Mouse (Mus musculus) frontal cortex, adult 2 months (tissue): ENCODE data around the gene Mmp13. TPM values are rescaled to one million over a fixed set of nuclear protein-coding genes. Genes with fewer than 3 reads are reported as not detected.
"Not testable (repeated sequence)": the region's sequence is repeated elsewhere in the genome, so short reads cannot be mapped to it uniquely, and the experiment has no call there.

Experiments used
- DNase-seq, 2 experiments: peaks; one replicate each; pipeline ENCODE4 v3.0.0; 2022; ENCODE audit warnings: low spot score in 1 of 2; ENCODE audit errors: extremely low spot score in 1 of 2
- polyA plus RNA-seq: library from polyadenylated mRNA; depleted of rRNA; stranded (reverse); fragments of >200 nt; gene quantifications from 2 replicates; pipeline ENCODE4 v1.2.3, GENCODE M21; 2012; rRNA removed

The Mmp13 gene
- 0.06 and 0.48 TPM in 2 replicates for polyA plus RNA-seq

DNA sequence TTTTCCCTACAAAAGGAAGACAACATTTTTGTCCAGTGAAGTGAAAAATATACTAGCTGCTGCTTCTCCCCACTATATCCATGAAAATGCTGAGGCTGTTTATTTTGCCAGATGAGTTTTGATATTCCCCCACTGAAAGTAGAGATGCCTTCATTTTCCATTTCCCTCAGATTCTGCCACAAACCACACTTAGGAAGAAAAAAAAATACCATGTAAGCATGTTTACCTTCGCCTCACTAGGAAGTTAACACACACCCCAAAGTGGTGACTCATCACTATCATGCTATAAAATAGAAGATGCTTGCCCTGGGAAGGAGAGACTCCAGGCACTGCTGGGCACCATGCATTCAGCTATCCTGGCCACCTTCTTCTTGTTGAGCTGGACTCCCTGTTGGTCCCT, at the start of gene Mmp13:
Mmp13 (plus strand) TSS at position 301 of the 400 bp plus-strand sequence.
- no peak for DNase-seq

DNA sequence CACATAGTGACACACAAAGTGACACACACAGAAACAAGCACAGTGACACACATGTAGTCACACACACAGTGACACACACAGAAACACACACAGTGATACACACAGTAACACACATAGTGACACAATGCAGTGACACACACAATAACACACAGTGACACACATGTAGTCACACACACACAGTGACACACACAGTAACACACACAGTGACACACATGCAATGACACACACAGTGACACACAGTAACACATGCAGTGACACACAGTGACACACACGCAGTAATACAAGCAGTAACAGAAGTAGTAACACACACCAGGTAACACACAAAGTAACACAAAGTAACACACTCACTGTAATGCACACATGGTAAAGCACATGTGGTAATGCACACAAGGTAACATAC, 33.7 kb upstream of the Mmp13 start:
- no peak for DNase-seq

DNA sequence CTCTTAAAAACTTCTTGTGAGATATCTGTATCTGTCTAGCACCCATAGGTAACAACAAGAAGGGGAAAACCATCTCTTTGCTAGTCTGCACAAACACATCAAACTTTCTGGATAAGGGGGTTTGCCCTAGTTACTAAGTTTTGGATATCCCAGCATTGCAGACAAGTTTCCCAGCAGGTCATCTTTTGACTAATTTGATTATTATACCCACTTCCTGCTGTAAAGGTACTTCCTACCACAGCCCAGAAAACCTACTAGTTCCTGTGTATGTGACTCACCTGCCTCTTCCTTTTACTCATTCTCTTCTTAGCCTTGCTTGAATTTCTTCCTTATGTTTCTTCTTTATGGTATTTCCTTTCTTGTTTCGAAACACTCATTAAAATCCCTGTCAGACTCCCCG, 32.3 kb upstream of the Mmp13 start:
- DNase-seq, result no peak

DNA sequence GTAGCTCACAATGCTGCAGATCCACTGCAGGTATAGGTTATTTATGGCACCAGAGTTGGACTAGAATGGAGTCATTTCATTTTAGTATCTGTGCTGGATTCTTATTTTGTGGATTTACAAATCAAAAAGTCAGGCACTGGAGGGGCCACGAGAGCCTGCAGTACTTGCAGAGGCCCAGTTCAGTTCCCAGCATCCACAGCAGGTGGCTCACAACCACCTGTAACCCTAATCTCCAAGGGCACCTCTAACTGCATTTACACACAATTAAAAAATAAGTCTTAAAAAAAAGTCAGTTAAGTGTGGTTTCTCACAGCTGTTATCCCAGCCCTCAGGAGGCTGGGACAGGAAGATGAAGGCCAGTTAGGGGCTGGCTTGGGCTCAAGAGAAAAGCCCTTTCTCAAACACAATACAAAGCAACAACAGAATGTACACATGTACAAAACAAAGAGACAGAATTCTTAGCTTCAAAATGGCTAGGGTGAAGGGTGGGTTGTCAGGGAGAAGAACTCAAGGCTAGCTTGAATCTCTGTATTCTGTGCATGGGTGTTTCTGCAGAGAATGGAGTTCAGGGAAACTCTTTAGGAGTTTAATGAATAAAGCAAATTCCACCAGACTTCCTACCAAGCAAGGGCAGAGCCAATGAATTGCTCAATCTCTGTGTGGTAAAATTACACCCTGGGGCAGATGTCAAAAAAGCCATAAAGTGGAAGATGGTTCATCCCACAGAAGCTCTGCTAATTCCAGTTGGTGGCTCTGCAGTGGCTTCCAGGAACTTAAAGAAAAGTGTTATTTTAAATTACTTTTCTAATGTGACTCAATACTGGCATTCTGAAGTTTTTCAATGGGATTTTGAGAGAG, 19.3 kb upstream of the Mmp13 start:
- no peak for DNase-seq

DNA sequence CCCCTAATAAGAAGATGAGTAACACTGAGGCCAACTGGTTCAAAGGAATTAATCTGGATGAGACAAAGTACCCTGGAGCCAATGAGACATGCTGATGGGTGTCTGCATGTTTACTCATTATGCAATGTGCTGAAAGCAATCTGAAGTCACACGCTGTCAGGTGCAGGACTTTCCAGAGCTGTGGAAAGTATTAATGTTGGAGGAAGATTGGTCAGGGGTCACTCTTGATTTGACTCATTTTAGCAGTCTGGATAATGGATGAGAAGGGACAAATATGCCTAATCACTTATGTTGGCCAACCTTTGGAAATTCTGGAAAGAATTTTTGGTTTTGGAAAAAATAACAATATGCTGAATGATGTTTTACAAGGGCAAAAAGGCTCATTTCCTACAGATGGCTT, 10.6 kb upstream of the Mmp13 start:
- DNase-seq, result no peak

DNA sequence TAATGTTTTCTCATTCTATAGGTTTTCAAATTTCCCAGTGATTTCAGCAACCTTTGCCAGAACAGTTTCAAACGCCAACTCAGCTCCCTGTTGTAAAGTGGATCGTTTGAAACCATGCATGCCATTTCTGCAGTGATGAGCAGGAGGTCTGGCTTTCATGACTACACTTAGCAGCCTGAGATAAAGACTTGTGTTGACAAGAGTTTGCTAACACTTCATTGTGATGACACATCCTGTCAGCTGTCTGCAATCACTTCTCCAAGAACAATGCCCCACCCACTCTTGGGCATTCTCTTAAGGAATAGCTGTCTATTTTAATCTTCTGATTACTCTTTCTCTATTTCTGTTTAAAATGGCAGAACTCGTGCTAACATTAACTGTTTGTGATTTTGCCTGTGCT, 2.2 kb upstream of the Mmp13 start:
- DNase-seq, result no peak

DNA sequence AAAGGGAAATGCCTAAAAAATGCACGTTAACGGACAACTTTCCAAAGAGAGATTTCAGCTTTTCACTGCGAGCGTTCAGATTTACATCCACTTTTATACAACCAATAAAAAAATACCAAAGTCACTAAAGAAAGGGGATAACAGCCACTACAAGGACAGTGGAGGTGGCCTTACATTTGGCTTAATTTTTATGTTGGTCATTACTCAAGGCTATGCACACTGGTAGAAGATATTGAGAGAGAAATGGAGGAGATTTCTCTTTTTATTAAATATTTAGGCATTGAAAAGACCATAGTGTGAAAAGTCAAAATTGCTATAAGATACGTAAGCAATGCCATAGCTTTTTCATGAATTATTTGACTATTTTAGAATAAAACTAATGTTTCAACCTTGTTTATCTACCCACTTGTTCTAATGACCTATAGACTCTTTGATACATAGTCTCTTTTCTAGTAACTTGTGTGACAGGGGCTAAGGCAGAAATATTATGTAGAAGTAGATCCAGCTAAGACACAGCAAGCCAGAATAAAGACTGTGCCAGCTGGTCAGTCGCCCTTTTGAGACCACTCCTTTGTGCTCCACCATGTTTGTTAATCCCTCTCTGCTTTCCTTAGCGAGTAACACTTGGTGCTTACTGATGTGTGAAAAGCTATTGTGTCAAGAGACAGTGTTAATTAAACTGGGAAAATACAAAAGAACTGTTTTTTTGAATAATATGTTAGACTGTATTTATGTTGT, 10.4 kb downstream of the Mmp13 start:
- no peak for DNase-seq

DNA sequence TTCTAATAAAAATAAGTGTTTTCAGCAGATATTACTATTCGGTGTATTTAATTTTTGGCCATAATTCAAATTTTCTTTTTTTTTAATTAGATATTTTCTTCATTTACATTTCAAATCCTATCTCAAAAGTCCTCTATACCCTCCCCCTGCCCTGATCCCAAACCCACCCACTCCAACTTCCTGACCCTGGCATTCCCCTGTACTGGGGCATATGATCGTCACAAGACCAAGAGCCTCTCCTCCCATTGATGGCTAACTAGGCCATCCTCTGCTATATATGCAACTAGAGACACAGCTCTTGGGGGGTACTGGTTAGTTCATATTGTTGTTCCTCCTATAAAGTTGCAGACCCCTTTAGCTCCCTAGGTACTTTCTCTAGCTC, 11.0 kb downstream of the Mmp13 start:
- DNase-seq, result not testable (repeated sequence)

DNA sequence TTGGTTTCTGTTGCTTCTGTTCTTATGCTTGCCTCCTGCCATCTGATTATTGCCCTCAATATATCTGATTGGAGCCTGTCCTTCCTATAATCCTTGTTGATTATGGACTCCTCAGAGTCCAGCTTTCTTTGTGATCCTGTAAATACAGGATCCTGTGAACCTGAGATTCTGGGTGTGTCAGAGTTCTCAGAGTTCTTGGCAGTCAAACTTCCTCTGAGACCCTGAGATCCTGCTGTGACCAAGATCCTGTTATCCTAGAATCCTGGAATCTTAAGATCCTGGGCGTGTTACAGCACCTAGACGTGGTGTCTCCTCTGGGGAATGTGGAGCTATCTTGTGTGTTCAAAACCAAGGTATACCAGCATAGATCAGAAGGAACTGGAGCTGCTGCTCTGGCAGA, 17.2 kb downstream of the Mmp13 start:
- DNase-seq, result no peak

DNA sequence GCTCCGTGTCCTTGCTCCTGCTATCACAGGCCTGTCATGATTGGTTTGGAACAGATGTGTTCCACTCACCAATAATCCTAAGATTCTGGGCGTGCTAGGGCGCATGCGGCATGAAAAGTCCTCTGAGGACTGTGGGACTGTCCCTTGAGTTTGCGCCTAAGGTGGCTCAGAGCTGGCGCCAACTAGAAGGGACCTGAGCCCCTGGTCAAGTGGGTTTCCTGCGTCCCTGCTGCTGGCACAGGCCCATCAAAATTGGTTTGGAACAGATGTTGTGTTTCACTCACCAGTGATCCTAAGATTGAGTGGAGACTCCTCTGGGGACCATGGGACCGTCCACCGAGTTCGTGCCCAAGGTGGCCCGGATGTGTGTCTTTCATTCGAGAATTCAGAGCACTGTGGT, 17.6 kb downstream of the Mmp13 start:
- no peak for DNase-seq

DNA sequence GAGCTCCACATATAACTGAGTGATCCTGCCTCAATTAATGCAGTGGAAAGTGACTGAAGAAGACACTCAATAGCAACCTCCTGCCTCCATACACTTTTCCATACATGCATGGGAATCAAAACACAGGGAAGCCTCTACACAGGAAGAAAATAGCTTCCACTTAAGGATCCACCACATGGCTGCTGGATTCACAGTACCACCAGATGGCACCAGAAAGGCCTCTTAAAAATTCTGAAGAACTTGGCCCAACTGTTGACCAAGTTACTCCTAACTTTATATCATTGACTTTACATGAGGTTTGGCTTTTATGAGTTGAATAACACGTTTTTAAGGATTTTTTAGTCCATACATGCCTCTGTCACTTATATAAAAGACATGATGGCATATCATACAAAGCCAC, 19.8 kb downstream of the Mmp13 start:
- DNase-seq, result peak in 1 of 2 experiments; percentile 25

DNA sequence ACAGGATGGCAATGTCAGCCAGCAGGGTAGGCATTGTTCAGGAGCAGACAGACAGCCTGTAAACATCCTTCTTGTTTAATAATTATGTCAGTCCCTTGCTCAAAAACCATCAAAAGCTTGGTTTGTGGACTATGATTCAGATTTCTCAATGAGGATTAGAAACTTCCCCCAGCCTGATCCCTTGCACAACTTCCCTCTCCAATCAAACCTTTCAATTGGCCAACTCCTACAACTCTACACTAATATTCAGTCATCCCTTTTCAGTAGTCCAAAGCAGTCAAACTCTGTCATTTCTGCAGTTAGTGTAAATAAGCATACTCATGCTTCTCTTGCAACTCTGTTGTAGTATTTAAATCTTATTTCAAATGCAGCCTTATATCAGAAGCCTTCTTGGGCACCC, 59.5 kb downstream of the Mmp13 start:
- no peak for DNase-seq

Other genes starting within 250 kb of the Mmp13 start
- 6.9 and 7.2 TPM in 2 replicates for gene Dync2h1, start 88.1 kb upstream of the Mmp13 start, polyA plus RNA-seq
- gene Dcun1d5, start 88.0 kb upstream of the Mmp13 start, polyA plus RNA-seq, result 68.7 and 77.3 TPM in 2 replicates
- not detected in 2 replicates for gene Mmp12, start 71.9 kb downstream of the Mmp13 start, polyA plus RNA-seq
- not detected in 2 replicates for gene Mmp1b, start 115.5 kb downstream of the Mmp13 start, polyA plus RNA-seq
- not detected in 2 replicates for gene Mmp3, start 173.3 kb downstream of the Mmp13 start, polyA plus RNA-seq
- not detected in 2 replicates for gene Mmp10, start 229.8 kb downstream of the Mmp13 start, polyA plus RNA-seq